Mouse (Mus musculus) kidney, postnatal 10 days (tissue): ENCODE measurements around the gene Ppt2.

Experiments
- DNase-seq: peaks from one replicate; pipeline ENCODE4 v3.0.0; 2021; ENCODE audit warnings: mixed read lengths

The Ppt2 gene

DNA sequence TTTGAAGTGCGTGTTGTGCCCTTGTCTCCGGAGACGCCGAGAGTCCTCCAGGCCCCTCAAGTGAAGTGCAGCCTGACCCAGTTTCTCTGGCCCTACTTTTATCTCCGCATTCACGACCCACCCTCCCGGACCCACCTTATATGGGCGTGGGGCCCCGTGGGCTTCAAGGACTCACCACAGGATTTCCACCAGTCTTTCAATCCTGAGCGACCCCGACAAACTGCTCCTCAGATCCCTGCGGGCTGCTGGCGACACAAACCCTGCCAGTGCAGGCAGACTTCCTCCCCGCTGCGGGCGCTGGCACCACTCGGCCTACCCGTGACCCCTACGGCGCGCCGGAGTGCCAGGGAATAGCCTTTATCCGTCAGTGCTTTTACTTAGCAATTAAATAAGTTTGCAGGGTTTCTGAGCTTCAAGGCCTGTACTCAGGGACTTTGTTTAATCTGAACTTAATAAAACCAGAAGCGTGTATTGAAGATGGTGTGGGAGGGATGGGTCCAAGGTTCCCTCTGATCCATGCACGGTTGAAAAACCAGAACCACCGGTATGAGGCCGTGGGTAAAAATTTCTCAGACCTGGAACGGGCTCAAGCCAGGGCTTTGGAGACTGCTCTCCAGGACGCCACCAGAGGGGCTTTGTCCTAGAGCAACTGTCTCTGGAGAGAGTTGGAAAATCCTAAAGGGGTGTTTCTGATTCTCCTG lies at the start of gene Ppt2:
TSS of gene Ppt2 (minus strand) at position 568 of the 701 bp plus-strand sequence.
- peak; percentile 77 for DNase-seq

DNA sequence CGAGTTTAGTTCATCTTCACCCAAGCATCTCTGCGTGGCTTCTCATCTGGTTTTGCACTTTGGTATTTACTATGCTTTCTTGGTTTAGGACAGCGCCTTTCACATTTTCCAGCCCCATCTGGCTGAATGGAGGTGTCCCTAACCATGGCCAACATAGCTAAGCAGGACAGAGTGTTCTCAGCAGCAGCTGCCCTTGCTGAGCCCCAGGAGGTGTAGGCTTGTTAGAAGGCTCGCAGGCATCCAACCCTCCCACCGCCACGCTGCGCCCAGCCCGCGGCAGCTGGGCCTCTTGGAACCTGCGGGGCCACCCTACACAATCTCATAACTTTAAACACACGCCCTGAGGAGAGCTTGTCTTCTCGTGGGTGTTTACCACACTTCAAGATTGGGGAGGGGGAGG lies 48.4 kb upstream of the Ppt2 start:
- DNase-seq: no peak

DNA sequence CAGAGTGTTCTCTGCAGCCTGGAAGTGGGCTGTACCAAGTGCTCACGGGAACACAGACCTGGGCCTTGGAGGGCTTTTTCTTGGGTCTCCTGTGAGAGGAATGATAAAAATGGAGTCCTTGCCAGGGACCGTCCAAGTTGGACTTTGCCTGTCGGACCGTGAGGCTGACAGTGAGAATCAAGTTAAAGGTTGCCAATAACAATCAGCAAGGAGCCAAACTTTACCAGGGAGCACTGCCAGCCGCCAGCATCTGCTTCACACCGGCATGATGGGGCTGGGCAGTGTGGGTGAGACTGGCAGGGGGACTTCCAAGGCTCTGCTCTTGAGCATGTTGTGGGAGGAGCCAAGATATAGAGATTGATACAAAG lies 47.8 kb upstream of the Ppt2 start:
- DNase-seq: no peak

DNA sequence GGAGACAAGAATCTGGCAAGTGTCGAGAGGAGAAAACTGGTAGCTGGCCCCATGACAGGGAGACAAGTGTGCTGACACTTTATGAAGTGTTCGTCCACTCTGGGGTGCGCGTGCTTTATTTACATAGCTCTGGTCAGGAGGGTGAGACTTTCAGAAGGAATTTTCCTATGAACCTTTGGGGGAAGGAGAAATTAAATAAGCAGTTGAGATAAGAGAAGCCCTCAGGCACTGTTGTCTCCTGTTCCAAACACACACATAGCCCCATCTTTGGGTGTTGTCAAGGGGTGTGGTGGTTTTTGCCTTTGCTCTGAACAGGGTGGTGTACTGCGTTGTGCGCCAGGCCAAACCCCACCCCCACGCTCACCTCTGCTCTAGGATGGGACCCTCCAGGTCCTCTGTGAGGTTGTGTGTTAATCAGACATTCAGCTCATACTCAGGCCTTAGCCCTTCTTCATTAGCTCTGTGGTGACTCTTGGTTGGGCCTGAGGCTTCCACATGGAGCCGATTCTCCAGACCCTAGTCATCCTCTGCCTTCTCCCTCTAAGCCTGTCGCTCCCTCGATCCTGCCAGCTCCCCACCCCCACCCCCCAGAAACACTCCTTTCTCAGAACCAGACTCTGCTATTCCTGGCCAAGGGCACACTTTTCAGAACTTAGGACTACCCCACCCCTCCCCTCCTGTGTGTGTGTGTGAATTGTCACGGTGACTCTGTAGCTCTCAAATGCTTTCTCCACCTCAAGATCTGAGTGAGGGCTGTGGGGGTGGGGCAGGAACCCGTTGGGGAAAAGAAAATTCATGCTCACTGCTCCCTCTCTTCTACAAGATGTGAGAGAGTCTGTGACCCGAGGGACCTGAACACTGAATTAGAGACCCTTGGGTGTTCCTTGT lies 47.1 kb upstream of the Ppt2 start:
- DNase-seq: no peak

DNA sequence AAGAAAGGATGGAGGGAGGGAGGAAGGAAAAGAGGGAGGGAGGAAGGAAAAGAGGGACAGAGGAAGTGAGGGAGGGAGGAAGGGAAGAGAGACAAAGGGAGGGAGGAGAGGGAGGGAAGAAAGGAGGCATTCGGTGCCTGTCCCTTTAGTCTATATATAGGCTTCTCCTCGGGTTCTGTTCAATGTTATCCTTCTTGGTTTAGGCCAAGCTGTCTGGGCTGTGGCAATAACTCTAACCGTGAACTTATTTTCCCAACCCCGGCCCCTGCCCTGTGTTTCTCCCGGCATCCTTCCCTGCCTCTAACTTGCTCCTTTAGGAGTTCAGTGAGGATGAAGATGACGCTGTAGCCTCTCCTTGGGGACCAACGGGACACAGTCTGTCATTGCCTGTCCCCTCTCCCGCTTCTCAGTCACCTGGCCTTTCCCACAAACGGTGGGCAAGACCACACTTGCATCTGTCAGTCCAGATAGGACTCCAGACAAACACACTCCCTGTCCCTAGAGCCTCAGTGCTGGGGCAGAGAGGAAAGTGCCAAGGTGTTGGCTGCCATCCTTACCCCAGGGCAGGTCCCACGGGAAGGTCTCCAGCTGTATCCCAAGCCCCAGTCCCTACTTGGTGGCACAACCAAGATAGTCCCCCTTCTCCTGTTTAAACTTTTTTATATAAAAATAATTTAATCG lies 46.4 kb upstream of the Ppt2 start:
- DNase-seq: no peak

DNA sequence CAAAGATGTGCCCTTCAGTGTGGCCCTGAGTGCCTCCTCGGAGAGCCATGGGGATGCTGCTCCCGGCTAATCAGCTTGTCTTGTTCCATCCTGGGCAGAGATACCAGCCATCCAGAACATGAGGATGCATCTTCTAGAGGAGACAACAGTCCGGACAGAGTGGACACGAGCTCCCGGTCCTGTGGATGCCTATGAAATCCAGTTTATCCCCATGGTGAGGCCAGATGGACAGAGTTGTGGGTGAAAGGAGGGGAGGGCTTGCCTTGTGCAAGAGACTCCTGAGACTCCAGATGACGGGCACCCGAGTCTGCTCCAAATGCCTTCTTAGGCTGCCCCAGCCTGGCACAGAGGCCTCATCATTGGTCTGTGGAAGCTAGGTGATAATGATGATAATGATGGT lies 44.8 kb upstream of the Ppt2 start:
- DNase-seq: no peak

DNA sequence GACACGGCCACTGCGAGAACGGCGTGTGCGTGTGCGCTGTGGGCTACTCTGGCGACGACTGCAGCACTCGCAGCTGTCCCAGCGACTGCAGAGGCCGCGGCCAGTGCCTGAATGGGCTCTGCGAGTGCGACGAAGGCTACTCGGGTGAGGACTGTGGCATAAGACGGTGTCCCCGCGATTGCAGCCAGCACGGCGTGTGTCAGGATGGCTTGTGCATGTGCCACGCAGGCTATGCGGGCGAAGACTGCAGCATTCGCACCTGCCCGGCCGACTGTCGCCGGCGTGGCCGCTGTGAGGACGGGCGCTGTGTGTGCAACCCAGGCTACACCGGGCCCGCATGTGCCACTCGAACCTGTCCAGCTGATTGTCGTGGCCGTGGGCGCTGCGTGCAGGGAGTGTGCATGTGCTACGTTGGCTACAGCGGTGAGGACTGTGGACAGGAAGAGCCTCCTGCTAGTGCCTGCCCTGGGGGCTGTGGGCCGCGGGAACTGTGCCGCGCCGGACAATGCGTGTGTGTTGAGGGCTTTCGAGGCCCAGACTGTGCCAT lies 44.0 kb upstream of the Ppt2 start:
- no peak for DNase-seq

DNA sequence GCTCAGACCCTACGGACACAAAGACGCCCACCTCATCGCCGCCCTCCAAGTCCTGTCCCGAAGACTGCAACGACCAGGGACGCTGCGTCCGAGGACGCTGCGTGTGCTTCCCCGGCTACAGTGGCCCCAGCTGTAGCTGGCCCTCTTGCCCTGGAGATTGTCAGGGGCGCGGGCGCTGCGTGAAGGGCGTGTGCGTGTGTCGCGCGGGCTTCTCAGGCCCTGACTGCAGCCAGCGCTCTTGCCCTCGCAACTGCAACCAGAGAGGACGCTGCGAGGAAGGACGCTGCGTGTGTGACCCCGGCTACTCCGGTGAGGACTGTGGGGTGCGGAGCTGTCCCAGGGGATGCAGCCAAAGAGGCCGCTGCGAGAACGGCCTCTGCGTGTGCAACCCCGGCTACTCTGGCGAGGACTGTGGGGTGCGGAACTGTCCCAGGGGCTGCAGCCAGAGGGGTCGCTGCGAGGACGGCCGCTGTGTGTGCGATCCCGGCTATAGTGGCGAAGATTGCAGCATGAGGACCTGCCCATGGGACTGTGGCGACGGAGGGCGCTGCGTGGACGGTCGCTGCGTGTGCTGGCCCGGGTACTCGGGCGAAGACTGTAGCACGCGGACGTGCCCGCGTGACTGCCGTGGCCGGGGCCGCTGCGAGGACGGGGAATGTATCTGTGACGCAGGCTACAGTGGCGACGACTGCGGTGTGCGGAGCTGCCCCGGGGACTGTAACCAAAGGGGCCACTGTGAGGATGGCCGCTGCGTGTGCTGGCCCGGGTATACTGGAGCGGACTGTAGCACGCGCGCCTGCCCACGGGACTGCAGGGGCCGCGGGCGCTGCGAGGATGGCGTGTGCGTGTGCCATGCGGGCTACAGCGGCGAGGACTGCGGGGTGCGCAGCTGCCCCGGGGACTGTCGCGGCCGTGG lies 43.1 kb upstream of the Ppt2 start:
- peak; percentile 52 for DNase-seq

DNA sequence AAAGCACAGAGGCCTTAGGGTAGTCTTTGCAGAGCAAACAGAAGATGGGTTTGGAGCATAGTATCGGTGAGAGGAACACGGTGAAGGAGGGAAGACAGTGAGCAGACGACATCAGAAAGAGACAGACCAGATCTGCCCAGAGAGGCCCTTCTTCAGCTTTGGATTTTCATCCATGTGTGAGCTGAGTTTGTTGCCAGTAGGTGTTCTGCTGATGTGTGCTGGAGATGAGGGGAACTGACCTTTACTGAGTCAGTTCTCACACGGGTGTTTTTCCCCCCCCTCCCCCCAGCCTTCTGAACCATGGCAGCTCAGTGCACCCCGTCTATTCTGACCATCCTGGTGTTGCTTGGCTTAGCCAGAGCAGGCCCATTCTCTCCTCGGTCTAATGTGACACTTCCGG lies 41.9 kb upstream of the Ppt2 start, which contains the start of gene Tnxb:
TSS of gene Tnxb (plus strand) at position 301 of the 400 bp plus-strand sequence.
- no peak for DNase-seq

DNA sequence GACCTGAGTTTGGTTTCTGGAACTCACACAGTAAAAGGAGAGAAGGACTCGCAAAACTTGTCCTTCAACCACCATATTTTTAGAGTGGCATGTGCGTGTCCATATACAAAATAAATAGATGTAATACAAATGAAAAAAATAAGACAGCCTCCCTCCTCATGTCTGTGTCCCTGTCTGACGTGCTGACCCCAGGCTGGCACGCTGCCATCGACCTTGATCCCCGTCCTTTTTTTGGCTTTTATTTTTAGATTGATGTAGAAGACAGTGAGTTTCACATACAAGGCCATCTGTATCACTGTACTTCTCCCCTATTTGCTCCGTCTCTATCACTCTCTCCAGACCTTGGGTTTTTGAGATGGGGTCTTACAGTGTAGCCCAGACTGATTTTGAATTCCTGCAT lies 36.2 kb upstream of the Ppt2 start:
- no peak for DNase-seq

DNA sequence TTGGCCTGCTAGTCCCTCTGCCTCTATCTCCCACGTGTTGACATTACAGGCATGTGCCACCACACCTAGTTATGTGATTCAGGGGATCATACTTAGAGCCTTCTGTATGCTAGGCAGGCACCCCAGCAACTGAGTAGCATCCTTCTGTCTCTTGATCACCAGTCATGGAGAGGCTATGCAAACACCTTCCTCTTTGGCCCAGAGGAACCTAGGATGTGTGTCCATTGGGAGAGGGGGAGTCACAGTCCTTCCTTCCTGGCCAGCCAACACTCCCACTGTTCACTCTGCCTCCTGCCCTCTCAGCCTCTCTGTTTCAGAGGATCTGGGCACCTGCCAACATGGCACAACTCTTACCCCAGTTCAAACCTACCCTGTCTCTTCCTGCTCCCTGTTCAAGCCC lies 35.2 kb upstream of the Ppt2 start:
- DNase-seq: no peak

DNA sequence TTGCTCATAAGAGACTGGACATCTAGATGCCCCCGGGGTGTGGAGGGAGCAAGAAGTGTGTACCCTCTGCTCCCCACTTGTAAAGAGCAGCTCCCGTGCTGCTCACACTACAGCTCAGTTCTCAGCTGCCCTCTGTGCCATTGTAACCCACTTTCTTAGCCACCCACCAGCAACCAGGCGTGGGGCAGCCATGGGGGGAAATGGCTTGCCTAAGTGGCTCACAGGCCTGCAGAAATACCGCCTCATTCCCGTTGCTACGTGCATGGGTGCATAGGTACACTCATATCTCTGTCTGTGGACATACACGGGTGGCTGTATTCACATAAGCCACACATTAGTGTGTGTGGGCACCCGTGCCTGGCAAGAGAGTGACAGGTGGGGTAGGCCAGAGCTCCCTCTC lies 34.7 kb upstream of the Ppt2 start:
- DNase-seq: no peak

DNA sequence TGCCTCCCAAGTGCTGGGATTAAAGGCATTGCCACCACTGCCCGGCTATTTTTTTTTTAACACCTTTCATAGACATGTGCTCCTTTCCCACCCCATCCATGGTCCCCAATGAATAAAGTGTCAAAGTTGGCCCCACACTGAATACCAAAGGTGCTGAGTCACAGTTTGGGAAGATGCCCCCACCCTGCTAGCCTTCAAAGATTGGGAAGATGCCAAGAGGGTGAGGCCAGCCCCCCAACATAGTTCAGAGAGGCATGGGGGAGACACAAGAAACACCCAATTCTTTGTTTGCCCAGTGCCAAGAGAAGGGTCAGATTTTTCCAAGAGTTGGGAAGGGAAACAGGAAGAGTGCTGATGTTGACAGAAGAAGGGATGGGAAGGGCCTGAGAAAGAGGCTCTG lies 34.2 kb upstream of the Ppt2 start:
- no peak for DNase-seq

DNA sequence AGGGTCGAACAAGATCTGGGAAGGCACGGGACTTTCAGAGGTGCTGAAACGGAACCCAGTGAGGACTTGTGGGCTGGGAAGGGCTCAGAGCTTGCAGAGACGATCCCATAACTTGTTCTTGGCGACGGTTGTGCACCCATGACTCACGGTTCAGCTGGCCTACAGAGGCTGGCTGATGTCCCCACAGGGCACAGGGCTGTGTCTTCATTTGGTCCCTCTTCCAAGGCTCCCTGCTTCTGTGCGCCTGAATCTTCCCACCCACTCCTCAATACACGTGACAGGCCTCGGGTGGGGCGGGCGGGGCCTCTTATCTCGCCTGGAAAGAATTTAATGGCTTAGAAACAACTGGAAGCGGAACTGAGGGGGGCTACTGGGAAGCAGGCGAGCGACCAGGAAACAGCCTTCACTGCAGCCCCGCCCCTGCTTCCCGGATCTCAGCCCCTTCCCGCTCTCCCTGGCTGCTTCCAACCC lies 32.8 kb upstream of the Ppt2 start:
- DNase-seq: peak; percentile 81

DNA sequence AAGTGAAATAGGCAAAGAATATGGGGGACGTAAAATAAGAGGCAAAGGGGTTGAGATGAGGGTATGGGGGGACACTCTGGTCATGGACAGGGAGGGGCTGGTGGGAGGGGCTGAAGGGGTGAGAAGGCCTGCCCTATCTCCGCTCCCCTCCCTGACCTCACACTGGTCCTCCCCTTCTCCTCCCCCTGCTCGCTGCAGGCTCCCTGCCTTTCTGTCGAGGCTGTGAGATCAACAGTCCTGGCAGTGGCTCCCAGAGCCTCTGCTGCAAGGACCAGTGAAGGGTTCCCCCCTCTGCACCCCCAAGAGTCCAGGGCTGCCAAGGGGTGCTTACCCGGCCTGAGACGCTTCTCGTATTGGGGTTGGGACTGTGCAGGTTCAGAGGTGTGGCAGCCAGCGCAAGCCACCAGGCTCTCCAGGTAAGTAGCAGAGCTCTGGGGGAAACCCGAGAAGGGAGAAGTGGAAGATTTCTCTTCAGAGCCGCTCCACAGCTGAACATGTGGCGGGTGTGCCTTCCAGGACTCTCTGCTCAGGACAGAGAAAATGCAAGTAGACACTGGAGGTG lies 32.0 kb upstream of the Ppt2 start:
- DNase-seq: no peak

DNA sequence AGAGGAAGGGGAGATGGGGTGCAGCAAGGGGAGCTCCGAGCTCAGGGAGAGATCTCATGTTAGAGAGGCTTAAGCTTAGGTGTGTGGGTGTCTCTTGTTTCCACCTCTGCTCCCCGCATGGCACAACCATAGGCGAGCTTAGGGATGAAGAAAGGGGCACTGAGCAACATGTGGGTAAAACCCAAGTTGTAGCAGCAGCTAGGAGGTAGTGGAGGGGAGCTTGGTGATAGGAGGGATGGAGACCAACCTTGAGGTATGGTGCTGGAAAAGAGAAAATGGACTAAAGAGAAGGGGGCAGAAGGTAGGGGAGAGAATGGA lies 31.5 kb upstream of the Ppt2 start:
- DNase-seq: no peak

DNA sequence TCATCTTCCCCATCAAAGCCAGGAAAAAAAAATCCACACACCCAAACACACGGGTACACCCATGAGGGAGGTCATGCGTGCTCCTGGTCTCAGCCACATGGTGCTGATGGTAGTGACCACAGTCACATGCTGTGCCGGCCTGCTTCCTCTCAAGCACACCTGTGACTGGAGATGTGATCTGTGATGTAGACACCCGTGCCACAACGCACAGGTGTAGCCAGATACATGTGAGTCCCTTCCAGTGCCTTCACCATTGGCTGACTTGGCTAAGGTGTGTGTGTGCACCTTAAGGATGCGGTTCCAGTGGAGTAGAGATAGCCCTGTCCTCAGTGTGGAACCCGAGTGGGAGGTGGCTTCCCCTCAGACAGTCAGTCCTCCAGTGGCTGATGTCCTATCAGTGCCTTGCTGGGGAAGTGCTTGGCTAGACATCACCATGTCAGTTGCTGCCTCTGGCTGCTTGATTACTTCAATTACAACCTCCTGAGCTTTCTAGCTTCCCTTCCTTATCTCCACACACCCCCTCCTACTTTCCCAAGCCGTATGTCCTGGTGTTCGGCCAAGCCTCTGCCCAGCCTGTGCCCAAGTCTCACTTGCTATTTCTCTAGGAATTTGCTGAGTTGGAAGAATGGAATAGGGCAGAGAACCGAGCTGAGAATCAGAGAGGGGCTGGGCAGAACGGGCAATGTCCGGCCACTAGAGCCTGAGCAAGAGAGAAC lies 31.0 kb upstream of the Ppt2 start:
- DNase-seq: peak; percentile 55

DNA sequence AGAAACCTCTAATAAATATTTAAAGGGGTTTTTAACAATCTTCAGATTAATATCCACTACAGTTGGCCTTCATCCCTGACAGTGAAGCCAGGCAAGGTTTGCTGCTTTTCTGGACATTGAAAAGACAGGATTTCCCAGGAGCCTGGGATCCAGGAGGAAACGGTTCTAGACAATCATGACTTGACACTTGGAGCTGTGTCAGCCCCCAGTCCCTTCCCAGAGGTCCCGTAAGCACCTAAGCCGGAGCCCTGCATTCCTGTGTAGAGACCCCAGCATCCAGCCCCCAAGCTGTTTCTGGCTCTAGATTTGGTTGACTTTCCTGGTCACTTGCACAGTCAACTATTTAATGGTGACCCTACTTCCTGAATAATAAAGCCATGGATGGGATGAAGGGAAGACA lies 30.3 kb upstream of the Ppt2 start:
- DNase-seq: no peak

DNA sequence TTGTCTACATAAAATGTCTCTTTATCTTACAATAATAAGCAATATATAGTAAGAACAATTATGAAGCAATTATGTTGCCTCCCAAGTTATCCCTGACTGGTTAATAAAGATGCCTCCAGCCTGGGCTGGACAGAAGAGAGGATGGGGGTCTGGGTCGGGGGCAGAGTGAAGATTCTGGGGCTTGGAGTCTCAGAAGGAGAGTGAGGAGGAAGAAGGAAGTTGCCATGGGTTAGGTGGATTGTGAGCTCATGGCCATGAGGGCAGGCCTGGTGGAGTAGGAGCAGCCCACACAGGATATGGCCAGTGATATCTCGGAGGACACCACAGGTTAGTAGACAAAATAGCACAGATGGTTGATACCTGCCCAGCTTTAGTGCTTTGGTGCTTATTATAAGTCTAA lies 29.8 kb upstream of the Ppt2 start:
- no peak for DNase-seq

DNA sequence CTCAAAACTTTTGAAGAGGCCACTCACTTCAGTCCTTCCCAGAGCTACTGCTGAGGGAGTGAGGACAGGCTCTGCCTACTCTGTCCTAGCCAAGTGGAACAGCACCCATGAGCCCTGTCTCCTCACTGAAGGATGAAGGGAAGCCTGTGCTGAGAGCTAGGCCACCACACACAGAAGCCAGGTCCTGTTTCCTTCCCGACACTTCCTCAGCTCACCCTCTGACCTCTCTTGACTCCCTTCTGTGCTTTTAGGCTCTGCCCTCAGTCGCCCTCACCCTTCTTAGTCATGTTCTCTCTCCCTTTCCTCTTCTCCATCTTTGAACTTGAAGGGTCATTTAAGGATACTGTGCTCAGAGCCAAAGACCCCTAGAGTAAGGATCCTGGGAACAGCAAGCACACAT lies 29.0 kb upstream of the Ppt2 start:
- DNase-seq: no peak

DNA sequence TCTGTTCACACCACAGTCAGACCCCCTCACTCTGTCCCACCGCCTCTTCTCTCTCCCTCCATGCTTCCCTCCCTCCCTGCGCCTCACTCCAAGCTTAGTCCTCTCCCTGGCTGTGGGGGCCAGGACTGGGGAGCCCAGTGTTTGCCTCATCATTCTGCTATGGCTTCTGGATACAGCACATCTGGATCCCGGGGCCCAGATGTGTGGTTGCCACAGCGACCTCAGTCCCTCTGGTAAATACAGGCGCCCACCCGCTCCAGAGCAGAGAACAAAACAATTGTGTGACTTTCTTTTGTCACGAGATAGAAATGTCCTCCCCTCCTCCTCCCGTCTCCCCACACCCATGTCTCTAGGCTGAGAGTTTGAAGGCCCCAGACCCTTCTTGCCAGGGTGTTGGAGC lies 28.4 kb upstream of the Ppt2 start:
- no peak for DNase-seq
